Mouse (Mus musculus): ENCODE data around the gene Fam43b.
"Not testable (repeated sequence)": the region's sequence is repeated elsewhere in the genome, so short reads cannot be mapped to it uniquely, and the experiment has no call there.

Gene Fam43b

DNA sequence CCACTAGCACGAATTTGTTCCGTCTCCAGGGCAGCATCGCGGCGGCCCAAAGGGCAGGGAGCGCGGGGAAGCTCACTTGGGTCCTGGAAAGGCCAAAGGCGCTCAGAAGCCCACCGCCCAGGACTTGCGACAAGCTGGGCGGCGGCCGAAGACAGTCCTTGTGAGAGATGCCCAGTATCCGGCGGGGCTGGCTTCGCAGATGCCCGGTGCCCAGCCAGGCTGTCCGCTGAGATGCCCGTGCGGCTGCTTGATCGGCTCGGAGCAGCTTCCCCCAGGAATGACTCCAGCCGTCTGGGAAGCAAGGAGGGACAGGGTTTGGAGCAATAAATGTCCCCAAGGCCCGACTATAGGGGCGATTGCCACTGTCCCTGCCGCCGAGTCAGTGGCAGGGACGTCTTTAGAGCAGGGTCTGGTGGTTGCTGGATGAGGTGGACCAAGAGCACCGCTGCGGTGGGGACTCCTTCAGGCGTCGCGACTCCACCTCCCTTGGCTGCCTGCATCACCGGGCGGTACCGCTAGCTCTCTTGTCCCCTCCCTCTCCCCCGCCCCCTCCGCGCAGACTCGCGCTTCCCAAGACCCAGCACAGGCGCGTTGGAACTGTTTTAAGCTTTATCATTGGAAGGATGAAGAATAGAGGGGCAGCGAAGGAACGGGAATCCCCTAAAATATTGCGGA is at the start of gene Fam43b:
TSS of gene Fam43b (minus strand) at position 558 of the 675 bp plus-strand sequence.
- no peak for DNase-seq

DNA sequence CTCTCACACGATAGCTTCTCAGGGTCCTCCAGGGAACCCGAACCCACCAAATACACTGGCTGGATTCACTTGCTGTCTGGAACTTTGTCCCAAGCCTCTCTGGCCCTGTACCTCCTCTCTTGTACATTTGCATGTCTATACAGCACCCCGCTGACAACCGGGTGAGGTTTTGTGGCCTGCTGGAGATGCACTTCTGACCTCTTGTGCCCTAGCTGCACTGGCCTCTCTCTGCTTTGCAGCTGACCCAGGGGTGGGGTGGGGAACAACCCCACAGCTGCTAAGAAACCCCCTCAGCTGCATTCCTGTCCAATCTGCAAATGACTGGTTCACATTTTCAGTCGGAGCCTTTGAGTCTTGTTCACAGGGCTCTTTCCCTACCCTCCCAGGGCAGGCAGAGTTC is 48.6 kb upstream of the Fam43b start:
- DNase-seq: no peak

DNA sequence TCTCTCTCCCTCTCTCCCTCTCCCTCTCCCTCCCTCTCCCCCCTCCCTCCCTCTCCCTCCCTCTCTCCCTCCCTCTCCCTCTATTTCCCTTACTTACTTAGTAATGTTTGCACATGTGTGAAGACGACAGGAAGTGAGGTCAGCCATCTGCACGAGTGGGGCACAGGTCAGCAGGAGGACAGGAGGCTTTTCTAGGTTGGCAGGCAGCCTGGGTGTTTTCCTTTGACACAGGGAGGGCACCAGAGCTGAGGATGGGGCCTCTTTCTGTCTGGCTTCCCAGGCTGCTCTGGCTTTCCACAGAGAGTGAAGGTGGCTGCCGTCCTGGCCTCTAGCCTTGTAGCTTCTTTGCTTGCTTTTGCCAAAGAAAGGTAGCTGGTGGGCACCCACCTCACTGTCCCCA is 43.7 kb upstream of the Fam43b start:
- no peak for DNase-seq

DNA sequence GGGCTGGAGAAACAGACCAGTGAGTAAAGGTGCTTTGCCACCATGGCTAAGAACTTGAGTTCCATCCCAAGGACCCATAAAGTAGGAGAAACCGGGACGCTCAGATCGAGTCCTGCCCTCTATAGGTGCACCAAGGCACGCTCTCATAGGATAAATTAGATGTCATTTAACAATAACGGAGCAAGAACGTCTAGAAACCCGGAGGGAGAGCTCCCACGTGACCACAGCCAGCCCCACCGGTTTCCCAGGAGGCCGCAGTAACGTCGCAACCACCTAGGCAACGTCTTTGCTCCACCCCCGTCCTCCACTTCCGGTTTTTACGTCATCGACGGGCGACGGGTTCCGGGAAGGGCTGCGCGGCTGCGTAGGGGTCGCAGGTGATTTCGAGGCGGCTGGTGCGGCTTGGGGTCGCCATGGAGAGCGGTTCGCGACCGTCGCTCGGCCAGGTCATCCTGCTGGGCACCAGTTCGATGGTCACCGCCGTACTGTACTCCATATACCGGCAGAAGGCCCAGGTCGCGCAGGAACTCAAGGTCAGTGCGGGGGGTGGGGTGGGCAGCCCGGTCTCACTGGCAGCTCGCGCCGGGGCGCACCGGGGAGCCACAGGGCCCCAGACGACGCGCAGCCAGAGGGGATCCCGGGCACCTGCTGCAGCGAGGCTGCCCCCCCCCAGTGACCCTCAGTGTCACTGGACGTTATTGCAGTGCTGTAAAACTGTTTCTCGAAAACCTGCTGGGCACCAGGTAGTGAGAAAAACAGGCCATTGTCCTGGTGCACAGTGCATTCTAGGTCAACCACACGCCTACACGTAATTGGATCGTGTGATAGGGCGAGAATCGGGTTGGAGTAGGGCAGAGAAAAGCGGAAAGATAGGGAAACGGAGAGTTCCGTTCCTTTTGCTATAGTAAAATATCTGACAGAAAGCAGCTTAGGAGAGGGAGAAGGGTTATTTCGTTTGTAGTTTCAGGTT is 38.3 kb upstream of the Fam43b start, which contains the start of gene Mul1:
TSS of gene Mul1 (plus strand) at position 325 of the 970 bp plus-strand sequence.
- peak; percentile 86 to 92 for DNase-seq

DNA sequence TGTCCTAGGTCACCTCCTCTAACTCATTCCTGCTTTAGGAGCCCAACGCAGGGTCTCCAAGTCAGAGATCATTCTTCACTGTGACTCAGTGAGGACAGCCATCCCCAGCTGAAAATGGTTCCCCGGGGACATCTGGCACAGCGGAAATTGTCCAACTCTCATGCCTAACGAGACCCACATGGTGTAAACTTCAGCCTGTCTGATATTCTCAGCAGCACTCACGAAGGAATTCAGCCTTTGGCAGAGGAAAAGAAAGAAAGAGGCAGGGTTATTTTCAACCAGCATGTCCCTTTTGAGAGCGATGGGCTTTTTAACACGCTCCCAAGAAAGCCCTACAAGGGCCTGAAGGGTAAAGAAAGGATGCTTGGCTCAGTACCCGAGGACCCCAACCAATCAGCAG is 35.0 kb upstream of the Fam43b start:
- no peak for DNase-seq

DNA sequence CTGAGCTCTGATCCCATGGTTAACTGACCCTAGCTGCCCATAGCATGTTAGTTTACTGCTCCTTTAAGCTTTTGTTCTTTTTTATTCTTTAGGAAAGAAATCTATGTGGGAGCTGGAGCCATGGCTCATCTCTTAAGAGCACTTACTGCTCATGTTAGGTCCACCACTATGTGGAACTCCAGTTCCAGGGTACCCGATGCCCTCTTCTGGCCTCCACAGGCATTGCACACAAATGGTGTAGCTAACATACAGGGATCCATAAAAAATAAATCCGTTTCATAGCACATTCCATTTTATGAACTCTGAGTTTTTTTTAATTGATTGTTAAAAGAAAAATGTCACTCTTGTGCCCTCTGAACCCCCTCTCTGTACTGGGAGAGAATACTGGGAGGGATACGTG is 33.5 kb upstream of the Fam43b start:
- no peak for DNase-seq

DNA sequence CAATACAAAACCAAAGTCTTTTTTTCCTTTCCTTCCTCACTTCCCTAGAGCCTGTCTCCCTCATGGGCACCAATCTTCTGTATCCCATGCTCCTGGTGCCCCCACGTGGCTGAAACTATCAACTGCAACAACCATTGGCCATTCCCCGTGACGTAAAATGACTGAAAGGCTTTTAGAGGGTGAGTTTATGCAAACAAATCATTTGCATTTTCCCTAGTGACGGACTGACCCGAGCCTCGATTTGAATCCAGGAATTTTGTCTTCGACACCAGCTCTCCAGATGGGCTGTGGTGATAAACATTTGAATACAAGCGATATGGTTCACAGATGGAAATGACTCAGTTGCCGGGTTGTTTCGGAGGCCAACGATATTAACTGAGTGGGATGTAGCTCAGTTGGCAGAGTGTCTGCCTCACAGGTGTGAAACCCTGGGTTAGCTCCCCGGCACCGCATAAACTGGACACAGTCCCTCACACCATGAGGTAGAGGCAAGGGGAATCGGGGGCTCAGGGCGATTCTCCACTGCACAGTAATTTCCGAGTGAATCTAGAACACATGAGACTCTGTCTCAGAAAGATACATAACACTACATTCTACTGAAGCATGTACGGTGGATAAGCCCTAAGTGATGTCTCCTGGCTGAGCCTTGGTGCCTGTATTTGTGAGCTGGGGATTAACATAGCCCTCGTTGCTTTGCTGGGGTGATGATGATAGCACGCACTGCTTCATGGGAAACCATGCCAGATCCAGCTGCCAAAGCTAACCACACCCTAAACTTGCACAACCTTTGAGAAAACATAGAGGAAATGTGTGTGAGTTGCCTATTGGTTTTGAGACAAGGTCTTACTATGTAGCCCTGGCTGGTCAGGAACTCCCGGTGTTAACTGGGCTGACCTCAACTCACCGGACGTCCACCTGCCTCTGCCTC is 30.7 kb upstream of the Fam43b start:
- peak; percentile 16 to 20 for DNase-seq

DNA sequence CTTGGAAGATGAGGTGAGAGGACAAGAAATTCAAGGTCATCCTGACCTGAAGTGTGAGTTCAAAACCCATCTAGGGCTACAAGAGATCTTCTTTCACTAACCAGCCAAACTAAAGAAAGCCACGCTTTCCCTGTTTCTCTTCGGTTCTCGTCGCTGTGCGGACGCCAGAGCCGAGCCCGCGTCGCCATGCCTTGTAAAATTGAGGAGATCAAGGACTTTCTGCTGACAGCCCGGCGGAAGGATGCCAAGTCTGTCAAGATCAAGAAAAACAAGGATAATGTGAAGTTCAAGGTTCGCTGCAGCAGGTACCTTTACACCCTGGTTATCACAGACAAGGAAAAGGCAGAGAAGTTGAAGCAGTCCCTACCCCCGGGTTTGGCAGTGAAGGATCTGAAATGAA is 29.3 kb upstream of the Fam43b start:
- not testable (repeated sequence) for DNase-seq

DNA sequence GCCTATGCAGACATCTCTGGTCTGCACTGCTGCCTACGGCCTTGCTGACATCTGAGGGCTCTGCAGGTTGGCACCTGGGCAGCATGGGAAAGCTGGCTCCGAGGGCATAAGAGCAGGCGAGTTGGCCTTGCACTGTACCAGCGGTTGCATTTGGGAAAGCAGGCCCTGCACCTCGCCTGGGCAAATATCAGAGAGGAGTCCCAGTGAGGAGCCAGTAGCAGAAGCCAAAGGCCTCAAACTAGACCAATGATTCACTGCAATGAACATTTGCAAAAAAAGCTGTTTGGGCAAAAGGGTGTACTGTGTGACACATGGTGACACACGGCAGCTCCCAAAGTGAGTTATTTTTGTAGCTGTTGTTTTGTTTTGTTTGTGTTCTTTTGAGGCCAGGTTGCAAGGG is 28.7 kb upstream of the Fam43b start:
- DNase-seq: no peak

DNA sequence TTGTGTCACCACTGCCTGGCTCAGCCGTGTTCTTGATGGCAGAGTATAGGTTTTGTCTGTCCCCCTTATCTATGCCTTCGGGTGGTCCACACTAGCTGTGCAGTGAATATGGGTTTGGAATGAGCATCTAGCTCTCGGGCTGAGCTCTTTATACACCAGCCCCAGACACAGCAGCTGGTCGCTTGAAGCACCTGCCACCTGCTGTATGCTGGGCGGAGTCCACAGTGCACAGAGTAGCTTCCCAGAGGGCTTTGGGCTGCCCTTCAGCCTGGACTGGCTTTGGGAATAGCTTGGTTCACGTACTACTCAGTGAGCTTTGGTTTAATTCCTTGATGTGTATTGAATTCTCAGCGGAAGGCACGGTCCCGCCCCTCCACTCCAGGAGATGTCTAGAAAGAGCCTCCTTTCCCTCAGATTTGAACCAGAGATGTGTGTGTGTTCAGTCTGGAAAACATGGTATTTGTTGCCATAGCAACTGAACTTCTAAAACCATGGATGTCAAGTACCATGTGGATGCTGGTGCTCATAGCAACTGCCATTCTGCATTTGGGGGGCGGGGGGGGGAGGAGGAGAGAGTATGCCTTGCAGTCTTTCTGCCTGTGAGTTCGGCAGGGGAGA is 22.1 kb upstream of the Fam43b start:
- no peak for DNase-seq

DNA sequence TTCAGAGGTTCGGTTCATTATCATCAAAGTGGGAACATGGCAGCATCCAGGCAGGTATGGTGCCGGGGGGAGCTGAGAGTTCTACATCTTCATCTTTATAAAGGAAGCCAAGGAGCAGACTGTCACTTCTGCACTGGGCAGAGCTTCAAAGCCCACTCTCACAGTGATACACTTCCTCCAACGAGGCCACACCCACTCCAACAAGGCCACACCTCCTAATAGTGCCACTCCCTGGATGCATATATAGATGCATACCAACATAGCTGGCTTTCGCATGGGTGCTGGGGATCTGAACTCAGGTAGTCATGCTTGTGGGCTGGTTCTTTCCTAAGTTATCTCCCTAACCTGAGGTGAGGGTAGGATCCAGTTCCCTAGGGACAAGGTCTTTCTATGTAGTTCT is 21.6 kb upstream of the Fam43b start:
- DNase-seq: no peak

DNA sequence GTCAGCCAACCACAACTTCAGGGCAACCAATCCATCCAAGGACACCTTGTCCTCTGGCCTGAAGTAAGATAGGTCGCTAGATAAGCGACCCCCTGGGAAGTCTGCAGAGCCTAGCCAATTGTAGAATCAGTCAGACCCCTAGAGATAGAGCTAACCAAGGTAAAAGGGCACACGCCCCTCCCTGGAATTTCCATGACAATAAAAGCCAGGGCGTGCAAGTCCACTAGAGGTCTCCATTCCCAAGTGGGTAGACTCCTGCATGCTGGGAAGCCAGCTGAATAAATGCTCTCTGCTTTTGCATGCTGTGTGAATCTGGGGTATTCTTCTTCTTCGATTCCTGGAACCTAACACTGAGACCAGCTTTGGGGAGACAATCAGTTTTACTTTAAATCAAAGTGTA is 20.1 kb upstream of the Fam43b start:
- DNase-seq: no peak

DNA sequence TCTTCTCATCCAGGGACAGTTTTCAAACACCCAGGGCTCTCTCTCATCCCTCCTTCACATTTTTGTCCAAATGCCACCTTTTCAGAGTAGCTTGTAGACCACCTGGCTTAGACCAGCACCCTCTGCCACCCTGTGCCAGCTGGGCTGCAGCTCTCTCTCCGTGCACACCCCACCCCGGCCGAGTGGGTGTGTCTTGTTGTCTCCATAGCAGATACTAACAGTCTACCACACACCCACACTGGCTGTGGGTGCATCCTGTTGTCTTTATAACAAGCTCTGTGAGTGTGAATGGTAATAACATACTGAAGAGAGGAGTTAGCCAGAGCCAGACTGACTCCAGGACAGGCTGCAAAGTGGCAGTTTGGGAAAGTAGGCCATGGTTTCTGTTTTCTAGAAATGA is 19.7 kb upstream of the Fam43b start:
- no peak for DNase-seq

DNA sequence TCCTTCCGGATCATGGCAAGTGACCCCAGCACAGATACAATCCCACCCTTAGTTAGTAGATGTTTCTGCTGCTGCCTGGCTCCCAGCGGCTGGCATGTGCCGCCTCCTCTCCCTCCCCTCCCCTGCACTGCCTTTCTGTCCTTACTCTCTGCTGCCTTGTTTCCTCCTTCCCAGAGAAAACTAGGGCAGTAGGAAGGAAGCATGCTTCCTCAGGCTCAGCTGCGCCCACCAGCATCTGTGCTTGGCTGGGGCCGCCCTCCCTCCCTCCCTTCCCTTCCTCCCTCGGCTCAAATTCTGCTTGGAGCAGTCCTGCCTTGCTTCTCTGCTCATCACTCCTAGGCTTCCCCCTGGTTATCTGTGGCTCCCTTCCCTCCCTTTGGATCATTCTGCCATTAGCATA is 18.4 kb upstream of the Fam43b start:
- DNase-seq: no peak

DNA sequence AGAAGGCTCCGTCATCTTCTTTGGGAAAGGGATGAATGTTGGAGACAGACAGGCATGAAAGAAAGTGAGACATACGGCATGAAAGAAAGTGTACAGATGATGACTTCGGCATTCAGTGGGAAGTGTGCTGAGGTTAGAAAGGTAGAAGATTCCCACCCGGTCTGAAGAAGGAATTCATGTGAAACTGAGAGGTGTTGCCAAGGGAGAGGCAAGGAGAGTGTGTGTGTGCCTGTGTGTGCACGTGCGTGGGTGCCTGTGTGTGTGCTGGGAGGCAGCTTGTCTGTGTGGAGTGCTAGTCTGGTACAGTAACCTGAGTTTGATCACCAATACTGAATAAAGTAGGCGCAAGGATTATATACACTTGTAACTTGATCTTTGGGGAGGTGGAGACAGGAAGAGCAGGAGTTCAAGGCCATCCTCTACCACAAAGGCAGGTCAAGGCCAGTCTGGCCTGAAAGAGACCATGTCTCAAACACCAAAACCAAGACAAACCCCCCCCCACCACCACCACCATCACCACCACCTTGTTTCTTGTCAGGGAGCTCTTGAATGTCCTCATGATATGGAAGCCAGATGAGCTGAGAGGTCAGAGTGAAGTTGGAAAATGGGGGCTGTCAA is 15.3 kb upstream of the Fam43b start:
- no peak for DNase-seq

DNA sequence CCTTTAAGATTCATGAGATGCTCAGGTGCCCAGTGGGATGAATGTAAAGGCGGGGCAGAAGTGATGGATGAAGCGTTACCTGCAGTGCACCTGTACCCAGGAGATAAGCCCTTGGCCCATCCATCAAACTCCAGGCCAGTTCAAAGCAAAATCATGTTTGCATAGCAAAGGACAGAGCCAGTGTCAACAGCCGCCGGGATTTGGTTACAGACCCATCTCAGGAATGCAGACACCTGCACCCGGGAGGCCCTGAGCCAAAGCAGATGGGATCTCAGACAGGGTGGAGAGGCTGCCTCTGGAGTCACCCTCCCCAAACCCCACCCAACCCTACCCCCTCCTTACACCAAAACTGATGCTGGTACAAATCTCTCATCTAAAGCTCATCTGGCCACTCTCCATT is 14.7 kb upstream of the Fam43b start:
- no peak for DNase-seq

DNA sequence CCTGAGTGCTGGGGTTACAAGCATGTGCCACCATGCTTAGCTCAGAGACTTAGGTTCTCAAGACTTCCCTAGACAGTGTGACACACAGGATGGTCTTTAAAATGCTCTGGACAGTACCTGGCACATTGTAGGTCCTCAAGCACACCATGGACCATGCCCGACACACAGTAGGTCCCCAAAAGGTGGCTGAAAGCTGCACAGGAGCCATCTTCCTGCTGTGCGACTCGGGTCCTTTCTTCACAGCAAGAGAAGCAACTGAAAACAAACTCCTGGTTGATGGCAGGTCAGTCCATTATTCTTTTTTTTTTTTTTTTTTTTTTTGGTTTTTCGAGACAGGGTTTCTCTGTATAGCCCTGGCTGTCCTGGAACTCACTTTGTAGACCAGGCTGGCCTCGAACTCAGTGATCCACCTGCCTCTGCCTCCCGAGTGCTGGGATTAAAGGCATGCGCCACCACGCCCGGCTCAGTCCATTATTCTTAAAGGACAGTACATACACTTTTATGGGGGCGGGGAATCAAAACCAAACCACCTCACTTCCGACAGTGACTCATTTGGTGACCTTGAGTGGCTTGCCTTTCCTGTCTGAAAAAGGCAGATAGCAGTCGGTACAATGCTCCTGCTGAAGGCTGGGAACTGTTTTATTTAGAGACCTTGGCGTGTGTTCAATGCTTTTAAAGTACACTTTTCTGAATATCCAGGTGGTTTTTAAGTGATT is 11.3 kb upstream of the Fam43b start:
- no peak for DNase-seq

DNA sequence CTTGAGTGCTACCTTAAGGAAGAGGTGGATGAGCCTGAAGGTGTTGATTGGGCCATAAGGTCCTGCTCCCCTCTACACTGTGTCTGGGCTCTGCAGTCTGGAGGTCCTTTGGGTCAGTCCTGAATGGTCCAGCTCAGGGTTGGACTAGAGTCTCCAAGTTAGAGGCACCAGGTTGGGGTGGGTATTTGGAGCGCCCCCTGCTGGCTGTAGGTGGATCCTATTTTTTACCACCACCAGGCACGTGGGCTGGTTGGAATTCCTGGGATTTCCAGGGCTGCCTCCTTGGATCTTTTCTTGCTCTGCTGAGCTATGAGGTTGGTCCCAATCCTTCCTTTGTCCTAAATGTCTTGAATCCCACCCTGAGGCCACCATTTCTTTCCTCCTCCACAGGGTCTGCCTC is 8.5 kb upstream of the Fam43b start:
- DNase-seq: no peak

DNA sequence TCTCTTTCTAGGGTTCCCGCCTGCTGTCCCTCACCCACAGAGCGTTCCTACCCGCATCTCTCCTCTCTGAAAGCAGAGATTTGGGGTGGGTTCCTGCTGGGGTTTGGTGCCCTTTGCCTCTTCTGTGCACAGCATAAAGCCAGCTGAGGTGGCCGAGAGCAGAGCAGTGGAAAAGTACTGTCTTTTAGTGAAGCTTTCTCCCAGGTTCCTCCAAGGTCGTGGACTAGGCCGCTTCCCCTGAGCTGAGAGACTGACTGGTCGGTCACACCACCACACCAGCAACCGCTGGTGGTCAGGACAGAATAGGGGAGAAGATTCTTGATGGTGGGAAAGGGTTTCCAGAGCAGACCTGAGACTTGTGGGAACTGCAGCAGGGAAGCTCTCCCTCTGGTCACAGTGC is 383 bp upstream of the Fam43b start:
- DNase-seq: no peak

DNA sequence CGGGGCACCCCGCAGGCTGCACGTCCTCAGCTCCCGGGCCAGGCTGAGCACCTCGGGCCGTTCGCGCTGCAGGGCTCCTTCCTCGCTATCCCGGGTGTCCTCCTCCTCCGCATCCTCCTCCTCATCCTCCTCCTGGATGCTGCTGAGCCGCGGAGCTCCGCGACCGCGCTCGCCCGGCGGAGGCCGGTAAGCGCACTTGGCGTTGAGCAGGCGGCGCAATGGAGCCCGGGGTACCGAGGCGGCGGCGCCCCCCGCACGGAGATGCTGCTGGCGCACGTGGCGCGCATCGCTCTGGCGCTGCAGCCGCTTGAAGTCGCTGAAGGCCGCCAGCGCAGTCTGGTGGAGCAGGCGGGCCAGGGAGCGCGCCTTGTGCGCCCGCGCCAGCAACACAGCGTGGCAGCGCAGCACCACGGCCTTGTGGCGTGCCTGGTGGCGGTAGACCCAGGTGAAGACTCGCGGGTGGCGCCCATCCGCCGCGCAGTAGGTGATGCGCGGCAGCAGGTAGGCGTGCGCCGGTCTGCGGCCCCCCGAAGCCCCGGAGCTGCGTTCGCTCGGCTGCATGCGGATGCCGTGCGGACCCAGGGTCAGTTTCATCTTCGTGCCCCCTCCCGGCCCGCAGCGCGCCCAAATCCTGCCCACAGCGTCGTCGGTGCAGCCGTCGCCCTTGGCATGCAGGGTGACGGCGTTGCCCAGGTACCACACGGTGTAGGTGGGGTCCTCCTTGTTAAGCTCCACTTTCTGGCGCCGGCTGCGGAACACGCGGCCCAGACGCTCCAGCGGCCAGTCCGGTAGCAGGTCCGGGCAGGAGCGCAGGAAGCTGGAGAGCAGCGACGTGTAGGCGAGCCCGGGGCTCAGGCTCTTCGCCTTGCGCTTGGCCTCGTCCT is 999 bp downstream of the Fam43b start:
- no peak for DNase-seq
